Mouse (Mus musculus): ENCODE results near the gene Kcnh1.

- no peak for TF ChIP-seq GATA1 (IDR thresholded peaks at IDR 0.05; ENCODE audit: low read length)
- TF ChIP-seq TAL1 (IDR thresholded peaks at IDR 0.05; ENCODE audit: low read length), result no peak
These were observed 356.3 kb downstream of the Kcnh1 start for GRCm38 (mm10) chr1:192546843-192547242.
